10 mouse cellular contexts compared by ENCODE assay signal in the genomic region with DNA sequence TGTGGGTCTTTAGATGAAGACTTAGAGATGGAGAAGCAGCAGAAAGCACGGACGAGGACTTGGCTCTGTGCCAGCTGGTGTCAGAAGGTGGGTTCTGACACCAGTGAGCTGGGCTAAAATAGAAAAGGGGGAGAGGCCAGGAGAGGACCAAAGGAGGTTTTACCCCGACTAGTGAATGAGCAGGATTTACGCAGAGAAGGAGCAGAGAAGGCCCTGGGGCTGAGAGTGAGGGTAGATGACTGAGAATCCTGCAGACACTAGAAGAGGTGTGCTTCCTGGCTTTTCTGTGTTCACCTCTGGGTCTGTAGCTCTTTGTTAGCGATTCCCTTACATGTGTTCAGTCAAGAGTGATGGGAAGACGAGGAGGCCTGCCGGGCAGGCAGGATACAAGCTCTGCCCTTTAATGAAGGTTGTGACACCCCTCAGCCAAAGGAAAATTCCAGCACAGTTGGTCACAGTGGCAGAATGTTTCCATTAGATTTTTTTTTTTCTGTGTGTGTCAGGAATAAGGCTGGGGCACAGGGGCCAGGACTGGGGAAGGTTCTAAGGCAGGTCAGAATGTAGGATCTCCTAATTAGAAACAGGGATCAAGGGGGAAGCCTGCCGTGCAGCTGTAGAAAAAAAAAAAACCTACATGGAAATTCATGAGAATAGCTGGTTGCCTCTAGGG. TPM values are rescaled to one million over a fixed set of nuclear protein-coding genes. Genes with fewer than 3 reads are reported as not detected.
DNase-seq lines count a peak whose midpoint lies in the region; ATAC-seq lines count a peak whose summit lies in the region.
"Had no signal": no experiment of that assay in that cellular context is flagged by ENCODE, and none has a peak within 500 bp of the region (broad histone marks: within the 10 kb centered on the region; RNA-seq: fewer than 3 reads in every experiment).

No protein-coding gene starts in this region.

- no peak overlapping the region for H3K27ac ChIP-seq in kidney, embryonic 15.5 days
- no peak overlapping the region for H3K27ac ChIP-seq in kidney, embryonic 16.5 days (ENCODE audit: low read length)
- H3K27ac ChIP-seq in embryonic facial prominence, embryonic 12.5 days: peak overlapping the region; percentile 81
- H3K27ac ChIP-seq in hindbrain, embryonic 14.5 days: peak overlapping the region; percentile 91
- peak overlapping the region; percentile 37; the same call in 1 of the 2 replicates for H3K27ac ChIP-seq in neural tube, embryonic 12.5 days
- H3K27ac ChIP-seq in intestine, embryonic 16.5 days (ENCODE audit: low read length): no peak overlapping the region
- H3K27ac ChIP-seq: lung, embryonic 15.5 days had no signal

- no peak overlapping the region; the same call in 1 of the 2 replicates for H3K4me3 ChIP-seq in kidney, embryonic 15.5 days (replicated peaks)
- no peak overlapping the region for H3K4me3 ChIP-seq in kidney, embryonic 16.5 days (ENCODE audit: low read length)
- peak overlapping the region; percentile 61 for H3K4me3 ChIP-seq in embryonic facial prominence, embryonic 12.5 days
- peak overlapping the region; percentile 74 for H3K4me3 ChIP-seq in hindbrain, embryonic 14.5 days (replicated peaks; ENCODE audit: low read length)
- peak overlapping the region; percentile 68; the same call in 1 of the 2 replicates for H3K4me3 ChIP-seq in neural tube, embryonic 12.5 days
- H3K4me3 ChIP-seq in intestine, embryonic 16.5 days (ENCODE audit: low read length): no peak overlapping the region

- 42% methylated on average over 8 of the region's 8 CpGs for WGBS in kidney, embryonic 15.5 days
- 43% methylated on average over 8 of the region's 8 CpGs for WGBS in kidney, embryonic 16.5 days
- 10% methylated on average over 8 of the region's 8 CpGs for WGBS in embryonic facial prominence, embryonic 12.5 days
- WGBS in hindbrain, embryonic 14.5 days: 24% methylated on average over 8 of the region's 8 CpGs
- 42% methylated on average over 8 of the region's 8 CpGs for WGBS in neural tube, embryonic 12.5 days
- WGBS in intestine, embryonic 16.5 days: 60% methylated on average over 8 of the region's 8 CpGs

- no peak for DNase-seq in hindbrain, embryonic 14.5 days (ENCODE audit: low spot score)
- DNase-seq in layer of hippocampus, adult 9-10 months (ENCODE audit: low spot score): no peak
- no peak for DNase-seq in lung, adult 18-20 months
- DNase-seq: kidney, adult 18-20 months had no signal

- H3K36me3 ChIP-seq in kidney, embryonic 15.5 days: no peaks in the 10 kb centered on the region
- H3K36me3 ChIP-seq in kidney, embryonic 16.5 days (ENCODE audit: insufficient read depth, low read length): no peaks in the 10 kb centered on the region
- no peaks in the 10 kb centered on the region for H3K36me3 ChIP-seq in embryonic facial prominence, embryonic 12.5 days
- H3K36me3 ChIP-seq in hindbrain, embryonic 14.5 days (replicated peaks; ENCODE audit: control insufficient read depth, insufficient read depth): no peaks in the 10 kb centered on the region
- no peaks in the 10 kb centered on the region for H3K36me3 ChIP-seq in neural tube, embryonic 12.5 days
- no peaks in the 10 kb centered on the region for H3K36me3 ChIP-seq in intestine, embryonic 16.5 days (ENCODE audit: control insufficient read depth, insufficient read depth, low read length)
- H3K36me3 ChIP-seq: lung, embryonic 15.5 days had no signal

- H3K27me3 ChIP-seq in kidney, embryonic 15.5 days: no peaks in the 10 kb centered on the region
- no peaks in the 10 kb centered on the region for H3K27me3 ChIP-seq in kidney, embryonic 16.5 days (ENCODE audit: insufficient read depth, low read length)
- H3K27me3 ChIP-seq in embryonic facial prominence, embryonic 12.5 days: no peaks in the 10 kb centered on the region
- H3K27me3 ChIP-seq in hindbrain, embryonic 14.5 days (ENCODE audit: control insufficient read depth, insufficient read depth, low read length): no peaks in the 10 kb centered on the region
- no peaks in the 10 kb centered on the region for H3K27me3 ChIP-seq in neural tube, embryonic 12.5 days (replicated peaks)
- no peaks in the 10 kb centered on the region for H3K27me3 ChIP-seq in intestine, embryonic 16.5 days (replicated peaks; ENCODE audit: control insufficient read depth, insufficient read depth, low read length)
- H3K27me3 ChIP-seq: lung, embryonic 15.5 days had no signal

- peak overlapping the region; percentile 91; the same call in 1 of the 2 replicates for H3K4me2 ChIP-seq in kidney, embryonic 15.5 days
- no peak overlapping the region for H3K4me2 ChIP-seq in kidney, embryonic 16.5 days (replicated peaks; ENCODE audit: low read depth, low read length)
- peak overlapping the region; percentile 76 for H3K4me2 ChIP-seq in embryonic facial prominence, embryonic 12.5 days (replicated peaks)
- H3K4me2 ChIP-seq in hindbrain, embryonic 14.5 days (replicated peaks): peak overlapping the region; percentile 75
- peak overlapping the region; percentile 88 for H3K4me2 ChIP-seq in neural tube, embryonic 12.5 days (replicated peaks)
- no peak overlapping the region for H3K4me2 ChIP-seq in intestine, embryonic 16.5 days (ENCODE audit: low read depth, low read length)

- no peak for ATAC-seq in kidney, embryonic 15.5 days (replicated peaks; ENCODE audit: low FRiP score)
- no peak for ATAC-seq in kidney, embryonic 16.5 days (ENCODE audit: low FRiP score, low TSS enrichment)
- no peak for ATAC-seq in embryonic facial prominence, embryonic 12.5 days (ENCODE audit: insufficient number of reproducible peaks, insufficient read depth, low FRiP score, low TSS enrichment)
- ATAC-seq in hindbrain, embryonic 14.5 days (ENCODE audit: low FRiP score): no peak
- no peak for ATAC-seq in neural tube, embryonic 12.5 days (ENCODE audit: low FRiP score, low read depth)
- no peak for ATAC-seq in intestine, embryonic 16.5 days

- no peaks in the 10 kb centered on the region for H3K9me3 ChIP-seq in kidney, embryonic 15.5 days (replicated peaks)
- H3K9me3 ChIP-seq in kidney, embryonic 16.5 days (ENCODE audit: low read length): no peaks in the 10 kb centered on the region
- no peaks in the 10 kb centered on the region for H3K9me3 ChIP-seq in embryonic facial prominence, embryonic 12.5 days
- no peaks in the 10 kb centered on the region for H3K9me3 ChIP-seq in hindbrain, embryonic 14.5 days (ENCODE audit: control insufficient read depth, low read length)
- no peaks in the 10 kb centered on the region for H3K9me3 ChIP-seq in neural tube, embryonic 12.5 days
- no peaks in the 10 kb centered on the region for H3K9me3 ChIP-seq in intestine, embryonic 16.5 days (ENCODE audit: control insufficient read depth, low read length)
- H3K9me3 ChIP-seq: lung, embryonic 15.5 days had no signal

- H3K9ac ChIP-seq in kidney, embryonic 15.5 days: no peak overlapping the region
- H3K9ac ChIP-seq in kidney, embryonic 16.5 days (replicated peaks; ENCODE audit: low read length): no peak overlapping the region
- no peak overlapping the region for H3K9ac ChIP-seq in embryonic facial prominence, embryonic 12.5 days
- peak overlapping the region; percentile 86 for H3K9ac ChIP-seq in hindbrain, embryonic 14.5 days
- no peak overlapping the region; the same call in 1 of the 2 replicates for H3K9ac ChIP-seq in neural tube, embryonic 12.5 days
- no peak overlapping the region for H3K9ac ChIP-seq in intestine, embryonic 16.5 days (ENCODE audit: low read depth, low read length)

- peaks cover 33% of the 10 kb centered on the region for H3K4me1 ChIP-seq in kidney, embryonic 15.5 days
- peaks cover 18% of the 10 kb centered on the region for H3K4me1 ChIP-seq in kidney, embryonic 16.5 days (ENCODE audit: insufficient read depth, low read length)
- peaks cover 37% of the 10 kb centered on the region for H3K4me1 ChIP-seq in embryonic facial prominence, embryonic 12.5 days
- peaks cover 55% of the 10 kb centered on the region for H3K4me1 ChIP-seq in hindbrain, embryonic 14.5 days (replicated peaks; ENCODE audit: control insufficient read depth, insufficient read depth, low read length)
- H3K4me1 ChIP-seq in neural tube, embryonic 12.5 days: peaks cover 59% of the 10 kb centered on the region
- peaks cover 6% of the 10 kb centered on the region; the same call in 1 of the 2 replicates for H3K4me1 ChIP-seq in intestine, embryonic 16.5 days (ENCODE audit: control insufficient read depth, insufficient read depth, low read length)

RNA-seq across cellular contexts. Expression of gene Dixdc1, which starts 13.3 kb away (rescaled TPM):
- polyA plus RNA-seq in kidney, embryonic 15.5 days (2015; fragmentation: Nextera tagmentation; extraction: Ambion mirVana): 8.3 and 8.5 TPM in 2 replicates
- 7.7 and 8.6 TPM in 2 replicates for polyA plus RNA-seq in kidney, embryonic 16.5 days (2015; fragmentation: Nextera tagmentation; extraction: Ambion mirVana)
- polyA plus RNA-seq in embryonic facial prominence, embryonic 12.5 days (2016; fragmentation: Nextera tagmentation; extraction: Ambion mirVana): 20.2 and 20.8 TPM in 2 replicates
- 35.3 and 37.2 TPM in 2 replicates for polyA plus RNA-seq in hindbrain, embryonic 14.5 days (2014; fragmentation: Nextera tagmentation; extraction: Ambion mirVana)
- 29.2 and 29.9 TPM in 2 replicates for polyA plus RNA-seq in neural tube, embryonic 12.5 days (2016; fragmentation: Nextera tagmentation; extraction: Ambion mirVana)
- polyA plus RNA-seq in intestine, embryonic 16.5 days (2015; fragmentation: Nextera tagmentation; extraction: Ambion mirVana): 4.8 TPM in 2 replicates

RNA-seq across cellular contexts. Expression of gene 2310030G06Rik, which starts 20.3 kb away (rescaled TPM):
- 8.9 and 9.2 TPM in 2 replicates for polyA plus RNA-seq in kidney, embryonic 15.5 days (2015; fragmentation: Nextera tagmentation; extraction: Ambion mirVana)
- polyA plus RNA-seq in kidney, embryonic 16.5 days (2015; fragmentation: Nextera tagmentation; extraction: Ambion mirVana): 12.4 and 13.3 TPM in 2 replicates
- polyA plus RNA-seq in embryonic facial prominence, embryonic 12.5 days (2016; fragmentation: Nextera tagmentation; extraction: Ambion mirVana): 4.5 and 4.6 TPM in 2 replicates
- 1.7 and 2.1 TPM in 2 replicates for polyA plus RNA-seq in hindbrain, embryonic 14.5 days (2014; fragmentation: Nextera tagmentation; extraction: Ambion mirVana)
- 0.95 and 1.5 TPM in 2 replicates for polyA plus RNA-seq in neural tube, embryonic 12.5 days (2016; fragmentation: Nextera tagmentation; extraction: Ambion mirVana)
- 21.3 and 23.5 TPM in 2 replicates for polyA plus RNA-seq in intestine, embryonic 16.5 days (2015; fragmentation: Nextera tagmentation; extraction: Ambion mirVana)

RNA-seq across cellular contexts. Expression of gene Cryab, which starts 25.1 kb away (rescaled TPM):
- 53.1 and 59.0 TPM in 2 replicates for polyA plus RNA-seq in kidney, embryonic 15.5 days (2015; fragmentation: Nextera tagmentation; extraction: Ambion mirVana)
- polyA plus RNA-seq in kidney, embryonic 16.5 days (2015; fragmentation: Nextera tagmentation; extraction: Ambion mirVana): 54.3 and 57.4 TPM in 2 replicates
- polyA plus RNA-seq in embryonic facial prominence, embryonic 12.5 days (2016; fragmentation: Nextera tagmentation; extraction: Ambion mirVana): 25.4 and 36.0 TPM in 2 replicates
- polyA plus RNA-seq in hindbrain, embryonic 14.5 days (2014; fragmentation: Nextera tagmentation; extraction: Ambion mirVana): 11.9 and 14.9 TPM in 2 replicates
- polyA plus RNA-seq in neural tube, embryonic 12.5 days (2016; fragmentation: Nextera tagmentation; extraction: Ambion mirVana): 12.8 and 17.5 TPM in 2 replicates
- 62.8 and 63.6 TPM in 2 replicates for polyA plus RNA-seq in intestine, embryonic 16.5 days (2015; fragmentation: Nextera tagmentation; extraction: Ambion mirVana)

RNA-seq across cellular contexts. Expression of gene Hspb2, which starts 26.1 kb away (rescaled TPM):
- 8.1 and 10.5 TPM in 2 replicates for polyA plus RNA-seq in kidney, embryonic 15.5 days (2015; fragmentation: Nextera tagmentation; extraction: Ambion mirVana)
- 5.2 and 6.0 TPM in 2 replicates for polyA plus RNA-seq in kidney, embryonic 16.5 days (2015; fragmentation: Nextera tagmentation; extraction: Ambion mirVana)
- 8.5 and 10.1 TPM in 2 replicates for polyA plus RNA-seq in embryonic facial prominence, embryonic 12.5 days (2016; fragmentation: Nextera tagmentation; extraction: Ambion mirVana)
- polyA plus RNA-seq in hindbrain, embryonic 14.5 days (2014; fragmentation: Nextera tagmentation; extraction: Ambion mirVana): 0.83 and 1.8 TPM in 2 replicates
- 4.9 and 7.2 TPM in 2 replicates for polyA plus RNA-seq in neural tube, embryonic 12.5 days (2016; fragmentation: Nextera tagmentation; extraction: Ambion mirVana)
- 5.0 TPM in 2 replicates for polyA plus RNA-seq in intestine, embryonic 16.5 days (2015; fragmentation: Nextera tagmentation; extraction: Ambion mirVana)

RNA-seq across cellular contexts. Expression of gene Fdxacb1, which starts 42.0 kb away (rescaled TPM):
- 10.9 and 11.7 TPM in 2 replicates for polyA plus RNA-seq in kidney, embryonic 15.5 days (2015; fragmentation: Nextera tagmentation; extraction: Ambion mirVana)
- 13.0 and 13.1 TPM in 2 replicates for polyA plus RNA-seq in kidney, embryonic 16.5 days (2015; fragmentation: Nextera tagmentation; extraction: Ambion mirVana)
- 10.5 and 12.5 TPM in 2 replicates for polyA plus RNA-seq in embryonic facial prominence, embryonic 12.5 days (2016; fragmentation: Nextera tagmentation; extraction: Ambion mirVana)
- 10.1 and 10.7 TPM in 2 replicates for polyA plus RNA-seq in hindbrain, embryonic 14.5 days (2014; fragmentation: Nextera tagmentation; extraction: Ambion mirVana)
- polyA plus RNA-seq in neural tube, embryonic 12.5 days (2016; fragmentation: Nextera tagmentation; extraction: Ambion mirVana): 10.2 and 12.2 TPM in 2 replicates
- 12.6 and 13.0 TPM in 2 replicates for polyA plus RNA-seq in intestine, embryonic 16.5 days (2015; fragmentation: Nextera tagmentation; extraction: Ambion mirVana)

Comparison
In these comparisons a context has a peak if more than half of its experiments do, and no peak if none do; other contexts are left out.
1. H3K4me2 ChIP-seq: peak in kidney, embryonic 15.5 days (single experiment), embryonic facial prominence, embryonic 12.5 days (single experiment), hindbrain, embryonic 14.5 days (single experiment) and neural tube, embryonic 12.5 days (single experiment); none in kidney, embryonic 16.5 days (single experiment) and intestine, embryonic 16.5 days (single experiment).
2. H3K27ac ChIP-seq: peak in embryonic facial prominence, embryonic 12.5 days (single experiment), hindbrain, embryonic 14.5 days (single experiment) and neural tube, embryonic 12.5 days (single experiment); none in kidney, embryonic 15.5 days (single experiment), kidney, embryonic 16.5 days (single experiment) and intestine, embryonic 16.5 days (single experiment).
3. H3K4me3 ChIP-seq: peak in embryonic facial prominence, embryonic 12.5 days (single experiment), hindbrain, embryonic 14.5 days (single experiment) and neural tube, embryonic 12.5 days (single experiment); none in kidney, embryonic 15.5 days (single experiment), kidney, embryonic 16.5 days (single experiment) and intestine, embryonic 16.5 days (single experiment).